Mouse (Mus musculus): ENCODE measurements around the gene Lin52.
A peak's percentile ranks its signal among the peaks of the same experiment; 100 is the strongest.

The Lin52 gene

DNA sequence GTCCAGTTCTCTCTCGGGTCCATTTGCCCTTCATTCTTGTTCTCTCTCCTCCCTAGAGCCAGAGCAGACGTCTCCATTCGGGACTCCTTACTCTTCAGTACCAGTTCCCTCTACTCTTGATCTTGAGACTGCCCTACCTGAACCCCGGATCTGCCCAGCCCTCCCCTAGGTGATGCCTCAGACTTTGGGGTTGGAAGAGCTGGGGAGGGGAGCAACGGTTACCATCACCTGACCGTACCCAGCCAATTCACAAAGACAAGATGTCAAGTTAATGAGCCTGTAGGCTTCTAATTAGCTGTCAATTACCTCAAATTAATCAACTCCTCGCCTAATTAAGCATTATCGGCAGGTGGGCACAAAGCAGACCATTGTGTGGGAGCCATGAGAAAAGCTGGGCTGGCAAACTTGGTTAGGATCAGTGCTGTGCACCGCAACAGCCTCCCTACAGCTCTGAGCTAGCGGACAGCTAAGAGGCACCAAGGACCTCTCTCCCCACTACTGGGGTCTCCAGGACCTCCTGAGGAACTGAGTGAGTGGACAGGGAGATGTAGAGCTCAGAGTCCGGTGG is 90.3 kb downstream of the Lin52 start:
- H3K36me3 ChIP-seq (ENCODE audit: control insufficient read depth, insufficient read depth, low read length, poor library complexity, severe bottlenecking), result no peaks in the 10 kb centered on the region
- H3K27me3 ChIP-seq (ENCODE audit: control insufficient read depth, insufficient read depth, low read length, poor library complexity, severe bottlenecking), result no peaks in the 10 kb centered on the region
- DNase-seq (ENCODE audit: low read depth, low spot score), result no peak

DNA sequence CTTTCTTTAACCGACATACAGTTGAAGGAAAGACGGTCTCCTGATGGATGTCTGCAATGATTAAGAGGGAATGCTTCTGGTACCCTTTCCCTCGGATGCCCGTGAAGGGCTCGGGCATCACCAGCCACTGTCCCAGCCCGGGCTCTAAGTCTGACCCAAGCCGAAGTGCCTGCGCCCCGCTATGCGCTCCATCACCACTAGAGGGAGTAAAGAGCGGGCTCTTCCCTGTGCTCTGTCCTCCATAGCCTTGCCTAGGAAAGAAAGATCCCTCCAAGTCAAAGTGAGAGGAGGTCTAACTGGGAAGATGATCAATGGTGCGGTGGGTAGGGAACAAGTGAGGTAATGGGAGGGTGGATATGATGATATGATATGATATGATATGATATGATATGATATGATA is 94.8 kb downstream of the Lin52 start:
- Histone ChIP-seq H3K36me3 (ENCODE audit: control insufficient read depth, insufficient read depth, low read length, poor library complexity, severe bottlenecking) (no peaks in the 10 kb centered on the region), H3K27me3 (ENCODE audit: control insufficient read depth, insufficient read depth, low read length, poor library complexity, severe bottlenecking) (no peaks in the 10 kb centered on the region)
- DNase-seq (ENCODE audit: low read depth, low spot score), result peak; percentile 65

DNA sequence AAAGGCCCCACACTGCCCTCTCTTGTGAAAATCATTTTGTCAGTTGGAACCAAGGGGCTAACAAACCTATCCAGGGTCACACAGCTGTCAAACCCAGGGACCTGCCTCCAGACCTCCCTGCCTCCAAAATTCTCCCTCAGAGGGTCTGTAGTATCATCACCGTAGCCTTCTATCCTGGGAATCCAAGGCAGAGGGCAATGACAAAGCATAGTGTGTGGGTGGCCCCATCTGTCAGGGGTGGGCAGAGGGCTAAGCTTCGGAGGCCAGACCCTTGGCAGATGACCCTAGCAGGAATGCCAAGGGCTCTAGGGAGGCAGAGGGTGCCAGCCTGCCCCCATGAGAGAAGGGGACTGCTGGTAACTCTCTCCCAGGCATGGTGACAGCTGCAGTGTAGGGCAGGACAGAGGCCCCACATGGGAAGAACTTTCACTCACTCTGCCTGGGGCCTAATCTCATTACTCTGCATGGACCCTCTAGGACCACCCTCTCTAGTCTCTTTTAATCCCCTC is 95.4 kb downstream of the Lin52 start:
- no peak for DNase-seq (ENCODE audit: low read depth, low spot score)
- H3K36me3 ChIP-seq (ENCODE audit: control insufficient read depth, insufficient read depth, low read length, poor library complexity, severe bottlenecking), result no peaks in the 10 kb centered on the region
- H3K27me3 ChIP-seq (ENCODE audit: control insufficient read depth, insufficient read depth, low read length, poor library complexity, severe bottlenecking), result no peaks in the 10 kb centered on the region

DNA sequence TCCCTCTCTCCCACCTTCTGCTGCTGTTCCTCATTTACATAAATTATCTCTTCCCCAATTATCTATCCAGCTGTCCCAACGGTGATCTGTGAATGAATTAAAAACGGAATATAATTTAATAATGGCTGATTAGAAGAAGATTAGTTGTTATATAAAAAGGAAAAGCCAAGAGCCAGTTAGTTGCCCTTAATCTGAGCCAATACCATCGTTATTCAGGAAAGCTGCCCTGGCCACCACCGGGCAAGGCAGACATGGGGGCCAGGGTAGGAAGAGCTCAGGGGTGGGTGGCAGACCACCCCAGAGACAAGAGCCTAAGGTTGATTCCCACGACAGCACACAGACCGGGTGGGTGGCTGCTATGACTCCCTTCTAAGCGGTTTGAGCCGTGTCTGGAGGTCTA is 97.0 kb downstream of the Lin52 start:
- Histone ChIP-seq H3K36me3 (ENCODE audit: control insufficient read depth, insufficient read depth, low read length, poor library complexity, severe bottlenecking) (no peaks in the 10 kb centered on the region), H3K27me3 (ENCODE audit: control insufficient read depth, insufficient read depth, low read length, poor library complexity, severe bottlenecking) (no peaks in the 10 kb centered on the region)
- no peak for DNase-seq (ENCODE audit: low read depth, low spot score)

DNA sequence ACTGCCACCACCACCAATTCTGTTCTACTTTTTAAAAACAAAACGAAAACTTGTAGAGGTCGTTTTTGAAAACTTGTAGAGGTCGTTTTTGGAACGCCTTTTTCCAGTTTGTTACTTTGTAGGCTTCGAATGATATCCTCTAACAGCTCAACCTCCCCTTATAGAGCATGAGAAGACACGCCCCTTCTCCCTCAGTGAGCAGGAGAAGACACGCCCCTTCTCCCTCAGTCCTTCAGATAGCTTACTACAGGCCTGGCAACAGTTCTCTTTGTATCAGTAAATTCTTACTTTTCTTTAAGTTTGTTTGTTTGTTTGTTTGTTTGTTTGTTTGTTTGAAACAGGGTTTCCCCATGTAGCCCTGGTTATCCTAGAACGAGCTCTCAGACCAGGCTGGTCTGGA is 104.0 kb downstream of the Lin52 start:
- Histone ChIP-seq H3K36me3 (ENCODE audit: control insufficient read depth, insufficient read depth, low read length, poor library complexity, severe bottlenecking) (no peaks in the 10 kb centered on the region), H3K27me3 (ENCODE audit: control insufficient read depth, insufficient read depth, low read length, poor library complexity, severe bottlenecking) (no peaks in the 10 kb centered on the region)
- no peak for DNase-seq (ENCODE audit: low read depth, low spot score)

DNA sequence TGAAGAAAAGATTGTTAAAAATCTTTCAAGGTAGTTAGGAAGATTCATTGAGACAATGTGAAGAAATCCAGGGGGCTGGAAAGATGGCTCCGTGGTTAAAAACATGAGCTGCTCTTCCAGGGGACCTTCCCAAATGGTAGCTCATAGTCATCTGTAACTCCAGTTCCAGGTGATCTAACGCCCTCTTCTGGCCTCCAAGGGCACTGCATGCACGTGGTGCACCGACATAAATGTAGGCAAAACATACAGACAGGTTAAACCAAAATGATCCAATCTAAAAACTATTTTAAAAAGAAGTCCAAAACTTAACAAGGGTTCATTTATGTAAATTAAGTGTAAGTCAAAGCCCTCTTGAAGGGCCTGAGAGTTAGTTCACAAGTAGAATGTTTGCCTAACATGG is 111.3 kb downstream of the Lin52 start:
- DNase-seq (ENCODE audit: low read depth, low spot score), result no peak
- Histone ChIP-seq H3K27me3 (ENCODE audit: control insufficient read depth, insufficient read depth, low read length, poor library complexity, severe bottlenecking) (peaks cover 2% of the 10 kb centered on the region; the same call in 1 of the 2 replicates), H3K36me3 (ENCODE audit: control insufficient read depth, insufficient read depth, low read length, poor library complexity, severe bottlenecking) (no peaks in the 10 kb centered on the region)

DNA sequence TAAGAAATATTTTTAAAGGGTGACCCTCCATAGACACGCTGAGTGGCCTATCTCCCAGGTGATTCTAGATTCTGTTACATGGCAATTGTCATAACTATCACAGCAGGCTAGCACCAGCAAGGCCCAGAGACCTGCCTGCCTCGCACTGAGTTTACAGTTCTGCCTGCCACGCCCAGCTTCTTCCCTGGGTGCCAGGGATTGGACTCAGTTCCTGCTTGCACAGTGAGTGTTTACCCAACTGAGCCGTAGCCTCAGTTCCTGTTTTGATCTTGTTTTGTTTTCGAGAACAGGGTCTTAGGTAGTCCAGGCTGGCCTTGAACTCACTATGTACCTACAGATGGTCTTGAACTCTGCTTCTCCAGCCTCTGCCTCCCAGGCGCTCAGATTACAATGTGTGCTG is 116.4 kb downstream of the Lin52 start:
- no peak for DNase-seq (ENCODE audit: low read depth, low spot score)
- Histone ChIP-seq H3K36me3 (ENCODE audit: control insufficient read depth, insufficient read depth, low read length, poor library complexity, severe bottlenecking) (no peaks in the 10 kb centered on the region), H3K27me3 (ENCODE audit: control insufficient read depth, insufficient read depth, low read length, poor library complexity, severe bottlenecking) (peaks cover 5% of the 10 kb centered on the region)

DNA sequence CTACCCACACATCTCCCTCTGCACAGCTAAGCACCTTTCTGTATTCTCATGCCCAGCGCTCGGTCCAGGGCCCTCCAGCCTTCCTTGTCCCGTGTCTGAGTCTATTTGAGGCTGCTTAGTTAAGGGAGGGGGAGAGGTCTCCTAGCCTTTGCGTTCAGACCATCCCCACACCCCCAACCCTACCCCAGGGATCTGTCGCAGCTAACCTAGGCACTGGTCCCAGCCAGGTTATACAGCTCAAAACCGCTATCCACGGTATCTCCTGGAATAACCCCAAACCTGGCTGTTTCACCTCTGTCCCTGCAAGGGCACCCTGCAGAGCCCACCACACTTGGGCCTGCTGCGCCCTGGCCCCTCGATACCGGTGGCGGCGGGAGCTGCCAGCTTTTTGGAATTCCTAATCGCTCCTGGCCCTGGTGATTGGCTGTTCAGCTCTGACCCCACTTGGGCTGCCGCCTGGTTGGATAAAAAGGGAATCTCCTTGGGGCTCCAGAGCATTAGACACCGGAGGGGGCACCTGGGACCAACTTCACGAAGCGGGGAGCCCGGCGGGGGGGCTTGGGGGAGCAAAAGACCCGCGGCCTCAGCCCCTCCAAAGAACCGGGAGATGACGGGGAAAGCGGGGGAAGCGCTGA is 118.2 kb downstream of the Lin52 start, which contains the start of gene Vsx2:
Gene Vsx2 (plus strand): TSS at position 427 of the 635 bp plus-strand sequence.
- Histone ChIP-seq H3K36me3 (ENCODE audit: control insufficient read depth, insufficient read depth, low read length, poor library complexity, severe bottlenecking) (no peaks in the 10 kb centered on the region), H3K27me3 (ENCODE audit: control insufficient read depth, insufficient read depth, low read length, poor library complexity, severe bottlenecking) (peaks cover 5% of the 10 kb centered on the region)
- DNase-seq (ENCODE audit: low read depth, low spot score), result no peak

DNA sequence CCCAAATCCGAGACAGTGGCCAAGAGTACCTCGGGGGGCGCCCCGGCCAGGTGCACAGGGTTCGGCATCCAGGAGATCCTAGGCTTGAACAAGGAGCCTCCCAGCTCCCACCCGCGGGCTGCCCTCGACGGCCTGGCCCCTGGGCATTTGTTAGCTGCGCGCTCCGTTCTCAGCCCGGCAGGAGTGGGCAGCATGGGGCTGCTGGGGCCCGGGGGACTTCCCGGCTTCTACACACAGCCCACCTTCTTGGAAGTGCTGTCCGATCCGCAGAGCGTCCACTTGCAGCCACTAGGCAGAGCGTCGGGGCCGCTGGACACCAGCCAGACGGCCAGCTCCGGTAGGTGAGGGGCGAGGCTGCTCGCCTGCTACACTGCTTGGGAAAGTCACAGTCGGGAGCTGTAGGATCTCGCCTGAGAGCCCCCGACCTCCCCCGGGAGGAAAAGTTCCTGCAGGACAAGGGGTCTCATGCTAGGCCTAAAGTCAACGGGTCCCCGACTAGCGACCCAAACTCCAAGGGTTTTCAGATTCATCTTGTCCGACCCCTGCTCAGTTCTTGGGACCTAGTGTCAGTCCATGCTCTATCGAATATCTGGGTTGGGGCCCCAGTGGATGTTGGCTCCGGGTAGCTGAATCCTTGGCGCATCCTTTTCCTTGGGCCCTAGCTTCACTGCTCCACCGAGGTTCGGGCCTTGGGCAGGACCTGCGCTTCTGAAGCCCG is 118.9 kb downstream of the Lin52 start:
- H3K36me3 ChIP-seq (ENCODE audit: control insufficient read depth, insufficient read depth, low read length, poor library complexity, severe bottlenecking), result no peaks in the 10 kb centered on the region
- no peak for DNase-seq (ENCODE audit: low read depth, low spot score)
- peaks cover 5% of the 10 kb centered on the region for H3K27me3 ChIP-seq (ENCODE audit: control insufficient read depth, insufficient read depth, low read length, poor library complexity, severe bottlenecking)

DNA sequence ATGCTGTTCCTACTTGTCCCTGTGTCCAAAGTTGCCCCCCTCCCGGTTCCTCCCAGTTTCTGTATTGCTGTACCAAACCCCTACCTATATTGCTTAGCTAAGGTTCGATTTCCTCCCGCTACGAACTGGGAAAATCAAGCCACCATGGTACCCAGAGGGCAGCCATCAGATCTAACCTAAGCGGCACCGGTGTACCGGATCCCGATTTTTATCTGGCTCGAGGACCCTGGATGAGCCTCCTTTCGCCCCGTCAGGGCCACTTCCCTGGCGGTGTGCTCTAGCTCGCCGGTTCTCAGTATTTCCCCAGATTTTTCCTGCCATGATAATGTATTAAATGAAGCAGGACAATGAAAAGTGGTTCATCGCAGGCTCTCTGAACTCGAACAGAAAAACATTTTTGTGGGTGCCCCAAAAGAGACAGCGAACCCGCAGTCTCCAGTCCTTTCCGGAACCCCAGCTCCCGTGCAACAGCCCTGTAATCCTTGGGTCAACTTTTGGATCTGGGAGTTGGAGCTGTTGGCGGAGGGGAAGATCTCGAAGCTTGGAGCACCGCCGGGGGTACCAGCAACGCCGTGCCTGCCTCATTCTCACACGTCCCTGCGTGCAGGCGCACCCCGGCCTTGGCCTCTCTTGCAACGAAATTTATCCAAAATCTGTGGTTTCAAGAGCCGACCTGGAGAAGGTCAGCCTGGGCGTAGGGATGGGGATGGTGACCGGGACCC is 119.6 kb downstream of the Lin52 start:
- DNase-seq (ENCODE audit: low read depth, low spot score), result no peak
- peaks cover 5% of the 10 kb centered on the region for H3K27me3 ChIP-seq (ENCODE audit: control insufficient read depth, insufficient read depth, low read length, poor library complexity, severe bottlenecking)

DNA sequence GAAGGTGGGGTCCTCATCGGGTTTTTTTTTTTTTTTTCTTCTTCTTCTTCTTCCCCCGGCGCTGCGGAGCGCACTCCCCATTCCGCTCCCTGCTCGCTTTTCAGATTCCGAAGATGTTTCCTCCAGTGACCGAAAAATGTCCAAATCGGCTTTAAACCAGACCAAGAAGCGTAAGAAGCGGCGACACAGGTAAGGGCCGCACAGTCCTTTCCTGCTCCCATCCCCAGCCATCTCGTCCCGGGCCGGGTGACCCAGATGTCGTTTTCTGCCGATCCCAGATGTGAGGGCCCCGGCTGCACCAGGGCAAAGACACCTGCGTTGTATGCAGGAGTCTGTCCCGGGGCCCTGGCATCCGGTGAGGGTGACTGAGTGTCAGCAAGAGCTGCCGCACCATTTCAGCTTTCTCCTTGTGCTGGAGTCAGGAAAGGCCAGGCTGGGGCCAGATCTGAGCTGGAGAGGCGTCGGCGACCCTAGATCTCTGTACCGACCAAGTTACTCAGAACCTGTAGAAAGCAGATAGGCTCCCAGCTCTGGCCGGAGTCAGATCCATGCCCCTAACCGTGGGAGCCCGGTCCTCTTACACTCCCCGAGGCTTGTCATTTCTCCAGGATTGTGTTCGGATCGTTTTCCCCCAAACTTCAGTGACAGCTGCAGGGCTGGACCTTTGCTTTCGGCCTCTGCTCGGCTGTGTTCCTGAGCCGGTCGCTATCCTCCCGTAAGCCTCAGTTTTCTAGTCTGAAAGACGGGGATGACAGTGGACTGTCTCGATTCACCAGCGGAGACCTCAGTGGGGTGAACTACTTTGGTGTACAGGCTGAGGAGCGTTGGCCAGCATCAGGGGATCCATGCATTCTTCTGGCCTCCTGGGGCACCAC is 120.5 kb downstream of the Lin52 start:
- H3K27me3 ChIP-seq (ENCODE audit: control insufficient read depth, insufficient read depth, low read length, poor library complexity, severe bottlenecking), result peaks cover 5% of the 10 kb centered on the region
- DNase-seq (ENCODE audit: low read depth, low spot score), result no peak
- H3K36me3 ChIP-seq (ENCODE audit: control insufficient read depth, insufficient read depth, low read length, poor library complexity, severe bottlenecking), result no peaks in the 10 kb centered on the region

More for the DNA sequence above, 119.6 kb downstream of the Lin52 start:
- no peaks in the 10 kb centered on the region for H3K36me3 ChIP-seq (ENCODE audit: control insufficient read depth, insufficient read depth, low read length, poor library complexity, severe bottlenecking)

DNA sequence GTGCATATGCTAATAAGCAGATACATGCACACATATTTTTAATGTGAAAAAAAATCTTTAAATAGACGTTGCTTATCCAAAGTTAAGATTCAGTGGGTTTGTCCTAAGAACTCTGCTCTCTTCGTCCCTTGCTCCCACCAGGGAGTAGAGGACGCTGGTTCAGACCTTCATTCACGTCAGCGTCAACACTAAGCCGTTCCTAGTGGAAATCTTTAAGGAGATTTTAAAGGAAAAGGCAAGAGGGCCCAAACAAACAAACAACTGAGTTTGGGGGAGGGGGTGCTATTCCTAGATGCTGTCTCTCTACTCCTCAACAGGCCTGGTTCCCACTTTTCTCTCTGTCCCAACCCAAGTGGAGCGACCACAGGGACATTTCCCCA is 121.1 kb downstream of the Lin52 start:
- H3K36me3 ChIP-seq (ENCODE audit: control insufficient read depth, insufficient read depth, low read length, poor library complexity, severe bottlenecking), result no peaks in the 10 kb centered on the region
- no peak for DNase-seq (ENCODE audit: low read depth, low spot score)
- H3K27me3 ChIP-seq (ENCODE audit: control insufficient read depth, insufficient read depth, low read length, poor library complexity, severe bottlenecking), result peaks cover 3% of the 10 kb centered on the region; the same call in 1 of the 2 replicates

DNA sequence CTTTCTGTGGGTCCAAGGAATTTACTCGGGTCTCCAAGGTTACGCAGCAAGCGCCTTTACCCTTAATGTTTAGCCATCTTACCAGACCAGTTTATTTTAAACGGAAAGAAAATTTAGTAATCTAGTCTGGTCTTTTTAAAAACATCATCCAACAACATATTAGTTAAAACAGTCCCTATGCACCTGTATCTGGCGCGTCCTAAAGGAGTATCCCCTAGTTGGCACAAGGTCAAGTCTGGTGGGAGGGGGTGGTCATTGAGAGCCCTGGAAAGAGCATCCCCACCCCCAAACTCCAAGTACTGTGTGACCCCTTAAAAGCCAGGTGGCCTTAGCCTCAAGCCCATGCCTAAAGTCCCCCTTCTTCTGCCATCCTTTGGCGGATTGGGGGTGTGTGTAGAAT is 121.9 kb downstream of the Lin52 start:
- H3K36me3 ChIP-seq (ENCODE audit: control insufficient read depth, insufficient read depth, low read length, poor library complexity, severe bottlenecking), result no peaks in the 10 kb centered on the region
- H3K27me3 ChIP-seq (ENCODE audit: control insufficient read depth, insufficient read depth, low read length, poor library complexity, severe bottlenecking), result peaks cover 3% of the 10 kb centered on the region; the same call in 1 of the 2 replicates
- no peak for DNase-seq (ENCODE audit: low read depth, low spot score)

DNA sequence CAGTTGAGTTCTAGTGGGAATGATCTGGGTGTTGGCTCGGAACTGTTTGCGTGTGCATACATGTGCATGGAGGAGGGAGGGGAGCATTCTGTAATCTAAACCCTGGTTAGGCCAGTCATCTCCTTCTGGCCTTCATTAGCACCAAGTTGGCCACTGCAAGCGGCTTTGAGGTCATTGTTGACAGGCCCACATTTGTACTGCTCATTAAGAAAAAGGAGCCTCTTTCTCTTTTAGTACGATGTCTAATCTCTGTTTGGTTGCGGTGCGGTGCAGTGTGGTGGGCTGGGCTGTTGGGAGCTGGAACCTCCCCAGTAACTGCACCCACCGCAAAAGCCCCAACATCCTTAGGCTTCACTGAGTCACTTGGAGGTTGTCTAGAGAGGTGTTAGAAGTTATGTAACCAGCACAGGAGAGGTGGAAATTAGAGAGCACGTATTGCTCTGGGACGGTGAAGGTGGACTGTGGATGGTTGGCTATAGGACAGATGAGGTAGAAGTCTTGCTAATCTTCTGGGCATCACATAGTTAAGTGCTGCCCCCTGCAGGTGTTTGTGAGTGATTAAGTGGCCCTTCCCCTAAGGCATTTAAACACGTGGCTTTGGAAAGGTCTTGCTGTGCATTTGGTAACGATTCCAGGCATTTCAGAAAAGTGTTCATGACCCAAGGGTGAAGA is 126.7 kb downstream of the Lin52 start:
- no peak for DNase-seq (ENCODE audit: low read depth, low spot score)
- Histone ChIP-seq H3K36me3 (ENCODE audit: control insufficient read depth, insufficient read depth, low read length, poor library complexity, severe bottlenecking) (no peaks in the 10 kb centered on the region), H3K27me3 (ENCODE audit: control insufficient read depth, insufficient read depth, low read length, poor library complexity, severe bottlenecking) (no peaks in the 10 kb centered on the region)
